Mouse (Mus musculus) Patski (cell line): ENCODE data around the gene Srl. TPM values are rescaled to one million over a fixed set of nuclear protein-coding genes. Genes with fewer than 3 reads are reported as not detected.
"Not testable (repeated sequence)": the region's sequence is repeated elsewhere in the genome, so short reads cannot be mapped to it uniquely, and the experiment has no call there.

Experiments
- ATAC-seq: fragments of 100-300 bp; one replicate; pipeline ENCODE4 v1.8.0; 2021
- CTCF ChIA-PET: fragments of 350-600 bp; sonication (Branson Sonifier 250); formaldehyde crosslinking; loops from one replicate; lab custom pipeline; 2022; ENCODE audit warnings: inconsistent platforms; lab: Charles Lee
- POLR2A ChIA-PET: fragments of 350-600 bp; sonication (Branson Sonifier 250); formaldehyde crosslinking; loops from one replicate; lab custom pipeline; 2022; ENCODE audit warnings: antibody characterized with exemption, inconsistent platforms; lab: Charles Lee
- DNase-seq: peaks from one replicate; pipeline ENCODE4 v3.0.0-alpha.2; 2011; ENCODE audit warnings: low read depth, low spot score
- H3K27me3 ChIP-seq: fragments of 371-371 bp; one replicate; pipeline ENCODE4 v1.5.1; 2021
- CTCF ChIP-seq: fragments of 100-300 bp; IDR thresholded peaks from one replicate; pipeline ENCODE4 v1.5.1; 2021
- in situ Hi-C: fragments of 300-500 bp; cut with MboI; formaldehyde crosslinking; loops from 3 replicates; pipeline ENCODE4 v1.11.1; 2018; ENCODE audit warnings: low pct_unique_long_range_greater_than_20kb, mixed read lengths
- polyA plus RNA-seq: library from polyadenylated mRNA; unstranded; gene quantifications from one replicate; pipeline ENCODE4 v1.2.3, GENCODE M21; 2021

Srl gene
- 2.0 TPM for polyA plus RNA-seq

- no peak for TF ChIP-seq CTCF
- H3K27me3 ChIP-seq, result no peaks in the 10 kb centered on the region
- ATAC-seq, result peak; percentile 91
- in situ Hi-C loops, result loop anchor here (5.0 to 25.0 kb wide), 2 partner anchors 234 to 479 kb away; no protein-coding TSS in a partner anchor
- peak; percentile 98 for DNase-seq
- ChIA-PET POLR2A (no interaction called here), CTCF (interaction anchor here (0.7 to 3.1 kb wide), 11 partner anchors 9 to 246 kb away, joined by 3 to 41 read pairs (median 5); no protein-coding TSS in a partner anchor)
These were observed at the start of gene Srl for GRCm38 (mm10) chr16:4541501-4542198. Srl (minus strand) TSS chr16:4541816.

- ATAC-seq (no peak), DNase-seq (no peak)
- CTCF ChIA-PET, result interaction anchor here (1.4 kb wide), 1 partner anchor 17 kb away, joined by 4 read pairs; no protein-coding TSS in a partner anchor
- in situ Hi-C loops, result no loop called here
- TF ChIP-seq CTCF, result no peak
- no peaks in the 10 kb centered on the region for H3K27me3 ChIP-seq
- POLR2A ChIA-PET, result no interaction called here
These were observed 48.6 kb upstream of the Srl start for GRCm38 (mm10) chr16:4590236-4590635.

- ATAC-seq (peak; percentile 29), DNase-seq (no peak)
- TF ChIP-seq CTCF, result no peak
- in situ Hi-C loops, result no loop called here
- POLR2A ChIA-PET, result interaction anchor here (0.6 kb wide), 1 partner anchor 18 kb away, joined by 5 read pairs; no protein-coding TSS in a partner anchor
- CTCF ChIA-PET, result interaction anchor here (1.0 to 1.4 kb wide), 2 partner anchors 21 to 27 kb away, joined by 3 to 8 read pairs; no protein-coding TSS in a partner anchor
- no peaks in the 10 kb centered on the region for H3K27me3 ChIP-seq
These were observed 46.0 kb upstream of the Srl start for GRCm38 (mm10) chr16:4587516-4588210.

GRCm38 (mm10) chr16:4586531-4587123 lies 45.0 kb upstream of the Srl start:
- CTCF ChIA-PET, result interaction anchor here (1.0 to 2.2 kb wide), 4 partner anchors 9 to 21 kb away, joined by 3 to 8 read pairs (median 8); no protein-coding TSS in a partner anchor
- in situ Hi-C loops, result no loop called here

GRCm38 (mm10) chr16:4585642-4586530 lies 44.3 kb upstream of the Srl start:
- no peaks in the 10 kb centered on the region for H3K27me3 ChIP-seq
- TF ChIP-seq CTCF, result no peak
- in situ Hi-C loops, result no loop called here
- no peak for DNase-seq
- ATAC-seq, result peak; percentile 17
- POLR2A ChIA-PET, result interaction anchor here (0.6 to 1.2 kb wide), 2 partner anchors 15 to 51 kb away, joined by 3 read pairs; no protein-coding TSS in a partner anchor
- CTCF ChIA-PET, result interaction anchor here (0.7 to 2.2 kb wide), 5 partner anchors 9 to 22 kb away, joined by 3 to 8 read pairs (median 7); no protein-coding TSS in a partner anchor

More at GRCm38 (mm10) chr16:4586531-4587123, 45.0 kb upstream of the Srl start:
- H3K27me3 ChIP-seq, result no peaks in the 10 kb centered on the region
- POLR2A ChIA-PET, result interaction anchor here (1.2 kb wide), 1 partner anchor 14 kb away, joined by 3 read pairs; no protein-coding TSS in a partner anchor
- no peak for TF ChIP-seq CTCF
- DNase-seq (peak; percentile 84), ATAC-seq (peak; percentile 96)

GRCm38 (mm10) chr16:4584438-4584837 lies 42.8 kb upstream of the Srl start:
- TF ChIP-seq CTCF, result no peak

GRCm38 (mm10) chr16:4583807-4584206 lies 42.2 kb upstream of the Srl start:
- ChIA-PET CTCF (interaction anchor here (1.3 to 2.2 kb wide), 4 partner anchors 9 to 32 kb away, joined by 3 to 13 read pairs (median 4); no protein-coding TSS in a partner anchor), POLR2A (no interaction called here)
- DNase-seq (no peak), ATAC-seq (no peak)
- in situ Hi-C loops, result no loop called here
- TF ChIP-seq CTCF, result no peak
- no peaks in the 10 kb centered on the region for H3K27me3 ChIP-seq

More at GRCm38 (mm10) chr16:4584438-4584837, 42.8 kb upstream of the Srl start:
- no peak for DNase-seq
- H3K27me3 ChIP-seq, result no peaks in the 10 kb centered on the region
- ChIA-PET POLR2A (no interaction called here), CTCF (interaction anchor here (1.3 to 2.2 kb wide), 4 partner anchors 9 to 32 kb away, joined by 3 to 8 read pairs (median 4); no protein-coding TSS in a partner anchor)
- ATAC-seq, result no peak
- in situ Hi-C loops, result no loop called here

- H3K27me3 ChIP-seq, POLR2A ChIA-PET, ATAC-seq, DNase-seq, in situ Hi-C loops: not testable (repeated sequence)
- CTCF ChIA-PET, result interaction anchor here (1.2 to 1.5 kb wide), 2 partner anchors 12 to 27 kb away, joined by 3 read pairs; no protein-coding TSS in a partner anchor
These were observed 39.6 kb upstream of the Srl start for GRCm38 (mm10) chr16:4581179-4581578.

- in situ Hi-C loops, result no loop called here
- DNase-seq (no peak), ATAC-seq (no peak)
- TF ChIP-seq CTCF, result no peak
- POLR2A ChIA-PET, result no interaction called here
- CTCF ChIA-PET, result interaction anchor here (1.0 to 6.3 kb wide), 4 partner anchors 10 to 89 kb away, joined by 4 to 39 read pairs (median 6); no protein-coding TSS in a partner anchor
- H3K27me3 ChIP-seq, result no peaks in the 10 kb centered on the region
These were observed 37.0 kb upstream of the Srl start for GRCm38 (mm10) chr16:4578630-4579029.
